Mouse (Mus musculus) erythroblast, embryonic 14.5 days (primary cell): ENCODE measurements at regions not wholly inside any gene's neighbourhood (a gene's known extent, or its start where the extent isn't known, plus 50 kb on each side); places are given as distances from the start of the nearest gene placed in this dataset.

ENCODE experiments used
- GATA1 ChIP-seq: IDR thresholded peaks from 2 replicates; pipeline ENCODE4 v1.6.1; 2012; ENCODE audit warnings: low read length, inconsistent platforms, mixed read lengths
- TAL1 ChIP-seq: IDR thresholded peaks from 3 replicates; pipeline ENCODE4 v1.6.1; 2012; ENCODE audit warnings: low read length, inconsistent platforms, mixed read lengths

DNA sequence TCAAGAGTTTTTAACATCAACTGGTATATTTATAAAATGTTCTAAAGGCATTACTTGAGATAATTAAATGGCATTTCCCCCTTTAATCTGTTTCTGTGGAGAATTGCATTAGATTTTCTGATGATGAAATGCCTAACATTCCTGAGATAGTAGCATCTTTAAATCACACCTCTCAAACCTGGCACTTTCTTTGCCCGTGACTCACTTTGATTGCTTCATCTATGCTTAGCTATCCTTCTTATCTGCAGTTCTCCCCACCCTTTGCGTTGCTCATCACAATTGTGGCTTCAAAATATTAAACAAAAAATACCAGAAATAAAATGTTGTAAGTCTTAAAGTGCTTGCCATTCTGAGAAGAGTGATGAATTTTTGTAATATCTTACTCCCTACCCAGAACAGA, 250.3 kb downstream of the 1190002N15Rik start:
- TF ChIP-seq TAL1 (no peak), GATA1 (no peak)
